Comparison of ENCODE assay signal across 12 mouse cellular contexts in genomic region chr19:10842914-10843313, GRCm38 (mm10). TPM values are rescaled to one million over a fixed set of nuclear protein-coding genes. Genes with fewer than 3 reads are reported as not detected.
DNase-seq lines count a peak whose midpoint lies in the region; ATAC-seq lines count a peak whose summit lies in the region.
"Had no signal": no experiment of that assay in that cellular context is flagged by ENCODE, and none has a peak within 500 bp of the region (broad histone marks: within the 10 kb centered on the region; RNA-seq: fewer than 3 reads in every experiment).

No protein-coding gene starts in this region.

- no peaks in the 10 kb centered on the region for H3K36me3 ChIP-seq in kidney, embryonic 16.5 days (ENCODE audit: insufficient read depth, low read length)
- no peaks in the 10 kb centered on the region for H3K36me3 ChIP-seq in embryonic facial prominence, embryonic 15.5 days
- H3K36me3 ChIP-seq in macrophage (ENCODE audit: inconsistent target), result peaks cover 26% of the 10 kb centered on the region
- no peaks in the 10 kb centered on the region for H3K36me3 ChIP-seq in hindbrain, embryonic 16.5 days (ENCODE audit: control insufficient read depth, insufficient read depth, low read length)
- H3K36me3 ChIP-seq: hindbrain, embryonic 10.5 days had no signal

- DNase-seq in CD4-positive, CD25-positive, alpha-beta regulatory T cell, adult 2 months (ENCODE audit: low read depth, low spot score), result peak; percentile 29
- DNase-seq in kidney, postnatal 25 days, result no peak
- DNase-seq in adrenal gland, postnatal 25 days, result no peak
- DNase-seq: forebrain, postnatal 0 days had no signal

- ATAC-seq in CD4-positive, CD25-positive, alpha-beta regulatory T cell, adult 4 months, result no peak
- no peak for ATAC-seq in kidney, embryonic 16.5 days (ENCODE audit: low FRiP score, low TSS enrichment)
- no peak for ATAC-seq in embryonic facial prominence, embryonic 15.5 days (ENCODE audit: insufficient number of reproducible peaks, low FRiP score, low TSS enrichment, low read depth)
- ATAC-seq in hindbrain, embryonic 16.5 days, result no peak
- ATAC-seq: forebrain, postnatal 0 days had no signal

- H3K4me3 ChIP-seq in kidney, embryonic 16.5 days (ENCODE audit: low read length), result 0 out of 2 replicates have a peak overlapping the region, but pooled peaks have one; percentile 7
- H3K4me3 ChIP-seq in embryonic facial prominence, embryonic 15.5 days (replicated peaks), result no peak overlapping the region
- peak overlapping the region; percentile 61 for H3K4me3 ChIP-seq in macrophage (ENCODE audit: inconsistent target)
- H3K4me3 ChIP-seq in hindbrain, embryonic 16.5 days (ENCODE audit: low read length), result no peak overlapping the region
- H3K4me3 ChIP-seq: hindbrain, embryonic 10.5 days; left cerebral cortex, adult 2 months had no signal

- no peaks in the 10 kb centered on the region for H3K9me3 ChIP-seq in kidney, embryonic 16.5 days (ENCODE audit: low read length)
- no peaks in the 10 kb centered on the region for H3K9me3 ChIP-seq in embryonic facial prominence, embryonic 15.5 days (replicated peaks)
- H3K9me3 ChIP-seq in hindbrain, embryonic 16.5 days (ENCODE audit: control insufficient read depth, low read length), result no peaks in the 10 kb centered on the region
- H3K9me3 ChIP-seq: hindbrain, embryonic 10.5 days had no signal

- WGBS in kidney, embryonic 16.5 days, result 26% methylated on average over 23 of the region's 24 CpGs
- WGBS in embryonic facial prominence, embryonic 15.5 days, result 52% methylated on average over 24 of the region's 24 CpGs
- WGBS in macrophage (ENCODE audit: missing documents), result 41% methylated on average over 24 of the region's 24 CpGs
- WGBS in hindbrain, embryonic 16.5 days, result 41% methylated on average over 24 of the region's 24 CpGs

- no peaks in the 10 kb centered on the region for H3K27me3 ChIP-seq in kidney, embryonic 16.5 days (ENCODE audit: insufficient read depth, low read length)
- no peaks in the 10 kb centered on the region for H3K27me3 ChIP-seq in embryonic facial prominence, embryonic 15.5 days
- H3K27me3 ChIP-seq in hindbrain, embryonic 16.5 days (replicated peaks; ENCODE audit: control insufficient read depth, insufficient read depth, low read length), result no peaks in the 10 kb centered on the region

- H3K9ac ChIP-seq in kidney, embryonic 16.5 days (replicated peaks; ENCODE audit: low read length), result 0 out of 2 replicates have a peak overlapping the region, but pooled peaks have one; percentile 28
- no peak overlapping the region for H3K9ac ChIP-seq in embryonic facial prominence, embryonic 15.5 days
- H3K9ac ChIP-seq in hindbrain, embryonic 16.5 days (ENCODE audit: low read depth, low read length), result no peak overlapping the region
- H3K9ac ChIP-seq: forebrain, postnatal 0 days had no signal

- peaks cover 56% of the 10 kb centered on the region for H3K79me2 ChIP-seq in macrophage (ENCODE audit: inconsistent target)

- H3K27ac ChIP-seq in kidney, embryonic 16.5 days (ENCODE audit: low read length), result no peak overlapping the region
- H3K27ac ChIP-seq in embryonic facial prominence, embryonic 15.5 days (replicated peaks), result no peak overlapping the region
- H3K27ac ChIP-seq in macrophage, result peak overlapping the region; percentile 100
- H3K27ac ChIP-seq in hindbrain, embryonic 16.5 days (ENCODE audit: low read depth, low read length), result no peak overlapping the region
- H3K27ac ChIP-seq: left cerebral cortex, adult 2 months had no signal

- H3K4me1 ChIP-seq in kidney, embryonic 16.5 days (ENCODE audit: insufficient read depth, low read length), result peaks cover 24% of the 10 kb centered on the region
- H3K4me1 ChIP-seq in embryonic facial prominence, embryonic 15.5 days, result peaks cover 6% of the 10 kb centered on the region; the same call in 1 of the 2 replicates
- H3K4me1 ChIP-seq in hindbrain, embryonic 16.5 days (ENCODE audit: control insufficient read depth, insufficient read depth, low read depth, low read length), result peaks cover 2% of the 10 kb centered on the region; the same call in 1 of the 2 replicates

- peak overlapping the region; percentile 35 for H3K4me2 ChIP-seq in kidney, embryonic 16.5 days (replicated peaks; ENCODE audit: low read depth, low read length)
- H3K4me2 ChIP-seq in embryonic facial prominence, embryonic 15.5 days (replicated peaks), result 0 out of 2 replicates have a peak overlapping the region, but pooled peaks have one; percentile 10
- no peak overlapping the region; the same call in 1 of the 2 replicates for H3K4me2 ChIP-seq in hindbrain, embryonic 16.5 days (ENCODE audit: low read length)

RNA-seq across cellular contexts. Expression of gene Slc15a3, which starts 3.4 kb away (rescaled TPM):
- 1 to 10 TPM; 2.0 to 4.2 TPM for polyA plus RNA-seq in CD4-positive, CD25-positive, alpha-beta regulatory T cell, adult 4 months (2017; shearing (Covaris generic))
- polyA plus RNA-seq in kidney, embryonic 16.5 days (2015; fragmentation: Nextera tagmentation; extraction: Ambion mirVana), result 0.54 and 0.85 TPM in 2 replicates
- polyA plus RNA-seq in embryonic facial prominence, embryonic 15.5 days (2015; fragmentation: Nextera tagmentation; extraction: Ambion mirVana), result 2.0 and 2.3 TPM in 2 replicates
- total RNA-seq in macrophage (2018; cell fraction: chromatin; rRNA removed), result 100 to 1,000 TPM; 207 to 998 (median 456) TPM
- total RNA-seq in macrophage (2018; cell fraction: cytosol; rRNA removed), result 1,000 to 10,000 TPM in 1 of 26 experiments, 100 to 1,000 TPM in 25; 372 to 1,028 (median 651) TPM
- total RNA-seq in macrophage (2018; cell fraction: nucleus; rRNA removed), result 1,000 to 10,000 TPM in 8 of 26 experiments, 100 to 1,000 TPM in 18; 401 to 1,189 (median 870) TPM
- 344 to 583 TPM (median 414 TPM) in 3 replicates for polyA plus RNA-seq in macrophage (2018)
- 3.2 and 4.0 TPM in 2 replicates for total RNA-seq in adrenal gland, postnatal 25 days (2021)
- polyA plus RNA-seq in hindbrain, embryonic 16.5 days (2015; fragmentation: Nextera tagmentation; extraction: Ambion mirVana), result 0.20 and 0.33 TPM in 2 replicates

RNA-seq across cellular contexts. Expression of gene Cd6, which starts 13.1 kb away (rescaled TPM):
- polyA plus RNA-seq in CD4-positive, CD25-positive, alpha-beta regulatory T cell, adult 4 months (2017; shearing (Covaris generic)), result 100 to 1,000 TPM; 464 to 904 TPM
- 0.13 TPM in 1 of 2 replicates, not detected in the other for polyA plus RNA-seq in kidney, embryonic 16.5 days (2015; fragmentation: Nextera tagmentation; extraction: Ambion mirVana)
- polyA plus RNA-seq in embryonic facial prominence, embryonic 15.5 days (2015; fragmentation: Nextera tagmentation; extraction: Ambion mirVana), result 0.05 TPM in 1 of 2 replicates, not detected in the other
- total RNA-seq in macrophage (2018; cell fraction: chromatin; rRNA removed), result under 1 TPM in 1 of 26 experiments, not detected in 25; 0.71 TPM
- under 1 TPM in 2 of 26 experiments, not detected in 24; 0.07 TPM for total RNA-seq in macrophage (2018; cell fraction: cytosol; rRNA removed)
- under 1 TPM in 1 of 26 experiments, not detected in 25; 0.48 TPM for total RNA-seq in macrophage (2018; cell fraction: nucleus; rRNA removed)
- 0.06 to 0.12 TPM in 2 of 3 replicates, not detected in the other for polyA plus RNA-seq in macrophage (2018)
- total RNA-seq in adrenal gland, postnatal 25 days (2021), result not detected in 2 replicates
- polyA plus RNA-seq in hindbrain, embryonic 16.5 days (2015; fragmentation: Nextera tagmentation; extraction: Ambion mirVana), result not detected in 2 replicates
- total RNA-seq: forebrain, postnatal 0 days had no signal
- polyA plus RNA-seq: brain, embryonic 14.5 days; hindbrain, embryonic 10.5 days had no signal

RNA-seq across cellular contexts. Expression of gene Tmem132a, which starts 26.8 kb away (rescaled TPM):
- polyA plus RNA-seq in CD4-positive, CD25-positive, alpha-beta regulatory T cell, adult 4 months (2017; shearing (Covaris generic)), result under 1 TPM in 1 of 2 experiments, not detected in 1; 0.39 TPM
- 88.6 and 94.4 TPM in 2 replicates for polyA plus RNA-seq in kidney, embryonic 16.5 days (2015; fragmentation: Nextera tagmentation; extraction: Ambion mirVana)
- 82.1 and 82.5 TPM in 2 replicates for polyA plus RNA-seq in embryonic facial prominence, embryonic 15.5 days (2015; fragmentation: Nextera tagmentation; extraction: Ambion mirVana)
- 10 to 100 TPM in 10 of 26 experiments, 1 to 10 TPM in 16; 5.0 to 17.4 (median 7.9) TPM for total RNA-seq in macrophage (2018; cell fraction: chromatin; rRNA removed)
- 10 to 100 TPM in 1 of 26 experiments, 1 to 10 TPM in 25; 2.0 to 11.2 (median 6.0) TPM for total RNA-seq in macrophage (2018; cell fraction: cytosol; rRNA removed)
- 10 to 100 TPM in 15 of 26 experiments, 1 to 10 TPM in 11; 4.9 to 32.2 (median 12.9) TPM for total RNA-seq in macrophage (2018; cell fraction: nucleus; rRNA removed)
- polyA plus RNA-seq in macrophage (2018), result 6.0 to 22.3 TPM (median 10.1 TPM) in 3 replicates
- 30.5 and 32.8 TPM in 2 replicates for total RNA-seq in adrenal gland, postnatal 25 days (2021)
- 180 and 196 TPM in 2 replicates for polyA plus RNA-seq in hindbrain, embryonic 16.5 days (2015; fragmentation: Nextera tagmentation; extraction: Ambion mirVana)

RNA-seq across cellular contexts. Expression of gene Tmem109, which starts 38.9 kb away (rescaled TPM):
- polyA plus RNA-seq in CD4-positive, CD25-positive, alpha-beta regulatory T cell, adult 4 months (2017; shearing (Covaris generic)), result 10 to 100 TPM; 57.5 to 82.3 TPM
- 115 and 118 TPM in 2 replicates for polyA plus RNA-seq in kidney, embryonic 16.5 days (2015; fragmentation: Nextera tagmentation; extraction: Ambion mirVana)
- 133 and 139 TPM in 2 replicates for polyA plus RNA-seq in embryonic facial prominence, embryonic 15.5 days (2015; fragmentation: Nextera tagmentation; extraction: Ambion mirVana)
- total RNA-seq in macrophage (2018; cell fraction: chromatin; rRNA removed), result 10 to 100 TPM in 8 of 26 experiments, 1 to 10 TPM in 17, not detected in 1; 1.3 to 27.8 (median 6.8) TPM
- total RNA-seq in macrophage (2018; cell fraction: cytosol; rRNA removed), result 10 to 100 TPM; 22.0 to 60.5 (median 35.6) TPM
- 10 to 100 TPM in 25 of 26 experiments, 1 to 10 TPM in 1; 5.5 to 63.8 (median 25.4) TPM for total RNA-seq in macrophage (2018; cell fraction: nucleus; rRNA removed)
- polyA plus RNA-seq in macrophage (2018), result 30.6 to 77.7 TPM (median 50.2 TPM) in 3 replicates
- total RNA-seq in adrenal gland, postnatal 25 days (2021), result 143 and 161 TPM in 2 replicates
- polyA plus RNA-seq in hindbrain, embryonic 16.5 days (2015; fragmentation: Nextera tagmentation; extraction: Ambion mirVana), result 50.2 and 50.7 TPM in 2 replicates

RNA-seq across cellular contexts. Expression of gene Prpf19, which starts 52.1 kb away (rescaled TPM):
- 10 to 100 TPM; 10.4 to 24.8 TPM for polyA plus RNA-seq in CD4-positive, CD25-positive, alpha-beta regulatory T cell, adult 4 months (2017; shearing (Covaris generic))
- polyA plus RNA-seq in kidney, embryonic 16.5 days (2015; fragmentation: Nextera tagmentation; extraction: Ambion mirVana), result 47.6 and 51.3 TPM in 2 replicates
- 45.2 and 49.4 TPM in 2 replicates for polyA plus RNA-seq in embryonic facial prominence, embryonic 15.5 days (2015; fragmentation: Nextera tagmentation; extraction: Ambion mirVana)
- total RNA-seq in macrophage (2018; cell fraction: chromatin; rRNA removed), result 10 to 100 TPM in 25 of 26 experiments, 1 to 10 TPM in 1; 7.1 to 71.2 (median 36.1) TPM
- total RNA-seq in macrophage (2018; cell fraction: cytosol; rRNA removed), result 10 to 100 TPM; 33.0 to 52.9 (median 43.5) TPM
- 10 to 100 TPM; 13.8 to 66.9 (median 23.9) TPM for total RNA-seq in macrophage (2018; cell fraction: nucleus; rRNA removed)
- 43.4 to 93.2 TPM (median 51.6 TPM) in 3 replicates for polyA plus RNA-seq in macrophage (2018)
- 196 and 223 TPM in 2 replicates for total RNA-seq in adrenal gland, postnatal 25 days (2021)
- polyA plus RNA-seq in hindbrain, embryonic 16.5 days (2015; fragmentation: Nextera tagmentation; extraction: Ambion mirVana), result 35.0 and 39.1 TPM in 2 replicates

Comparison
In these comparisons a context has a peak if more than half of its experiments do, and no peak if none do; other contexts are left out.
1. H3K4me3 ChIP-seq: peak in kidney, embryonic 16.5 days (single experiment) and macrophage (single experiment); none in embryonic facial prominence, embryonic 15.5 days (single experiment) and hindbrain, embryonic 16.5 days (single experiment).
2. RNA of gene Slc15a3, which starts 3.4 kb away (polyA plus RNA-seq): 344 to 583 TPM in macrophage; 2.0 to 4.2 TPM in CD4-positive, CD25-positive, alpha-beta regulatory T cell, adult 4 months, 2.0 to 2.3 TPM in embryonic facial prominence, embryonic 15.5 days, 0.54 to 0.85 TPM in kidney, embryonic 16.5 days and 0.20 to 0.33 TPM in hindbrain, embryonic 16.5 days; every median in the first group is over 10 times any median in the second.
3. RNA of gene Cd6, which starts 13.1 kb away (polyA plus RNA-seq): 464 to 904 TPM in CD4-positive, CD25-positive, alpha-beta regulatory T cell, adult 4 months; 0.13 TPM in kidney, embryonic 16.5 days, 0.06 to 0.12 TPM in macrophage, 0.05 TPM in embryonic facial prominence, embryonic 15.5 days and not detected in hindbrain, embryonic 16.5 days; every median in the first group is over 100 times any median in the second.